Mouse (Mus musculus): ENCODE measurements at regions not wholly inside any gene's neighbourhood (a gene's known extent, or its start where the extent isn't known, plus 50 kb on each side); places are given as distances from the start of the nearest gene placed in this dataset.

DNA sequence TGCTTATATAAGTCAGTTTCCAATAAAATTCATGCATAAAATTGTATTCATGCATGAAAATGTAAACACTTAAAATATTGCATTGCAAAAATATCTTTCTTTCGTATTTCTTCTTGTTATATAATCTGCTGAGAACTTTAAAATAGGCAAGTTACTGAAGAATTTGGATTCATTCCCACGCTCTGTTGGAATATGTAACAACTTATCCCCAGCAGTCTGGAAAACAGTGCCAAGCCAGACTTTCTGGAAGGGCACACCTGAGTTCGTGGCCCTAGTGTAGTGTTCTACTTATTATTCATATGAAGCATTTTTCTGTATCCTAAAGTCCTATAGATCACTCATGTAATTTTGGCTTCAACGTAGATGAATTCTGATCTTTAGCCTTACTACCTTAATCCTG lies 1025.6 kb downstream of the Tlr4 start:
- Histone ChIP-seq H3K9me3 (ENCODE audit: control insufficient read depth, low read length) (no peaks in the 10 kb centered on the region), H3K27ac (ENCODE audit: low read length) (no peak overlapping the region), H3K36me3 (ENCODE audit: control insufficient read depth, insufficient read depth, low read length) (no peaks in the 10 kb centered on the region), H3K4me1 (ENCODE audit: control insufficient read depth, insufficient read depth, low read length) (no peaks in the 10 kb centered on the region), H3K4me2 (ENCODE audit: low read depth, low read length) (no peak overlapping the region), H3K27me3 (replicated peaks; ENCODE audit: control insufficient read depth, insufficient read depth, low read length) (no peaks in the 10 kb centered on the region), H3K4me3 (ENCODE audit: low read length) (no peak overlapping the region), H3K9ac (ENCODE audit: low read depth, low read length) (no peak overlapping the region)
- ATAC-seq, result no peak
- 80% methylated on average over 4 of the region's 4 CpGs for WGBS

DNA sequence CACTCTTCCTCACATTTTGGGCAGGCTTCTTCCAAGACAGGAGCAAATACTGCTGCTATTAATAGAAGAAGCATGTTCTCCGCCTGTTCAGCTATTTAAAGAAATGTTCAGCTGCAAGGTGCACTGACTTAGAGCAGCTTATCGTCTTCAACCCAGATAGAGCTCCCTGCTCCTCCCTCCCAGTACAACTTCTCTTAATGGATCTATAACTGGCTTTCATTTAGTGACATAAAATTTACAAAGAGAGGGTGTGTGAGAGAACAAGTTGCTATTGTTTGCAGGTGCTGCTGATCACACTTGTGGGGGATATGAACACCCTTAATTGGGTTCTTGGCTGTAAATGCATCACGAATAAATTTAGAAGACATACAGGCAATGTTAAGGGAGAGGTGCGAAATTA lies 1006.0 kb downstream of the Tlr4 start:
- 73% methylated on average over 4 of the region's 4 CpGs for WGBS
- no peak for ATAC-seq
- no peak overlapping the region for H3K9ac ChIP-seq (ENCODE audit: low read depth, low read length)

GRCm38 (mm10) chr4:67825484-67825883 lies 998.1 kb downstream of the Tlr4 start:
- WGBS, result 54% methylated on average over 1 of the region's 1 CpGs
- Histone ChIP-seq H3K36me3 (ENCODE audit: control insufficient read depth, insufficient read depth, low read length) (no peaks in the 10 kb centered on the region), H3K27me3 (replicated peaks; ENCODE audit: control insufficient read depth, insufficient read depth, low read length) (no peaks in the 10 kb centered on the region)

More for the DNA sequence above, 1006.0 kb downstream of the Tlr4 start:
- H3K36me3 ChIP-seq (ENCODE audit: control insufficient read depth, insufficient read depth, low read length), result no peaks in the 10 kb centered on the region
- no peaks in the 10 kb centered on the region for H3K27me3 ChIP-seq (replicated peaks; ENCODE audit: control insufficient read depth, insufficient read depth, low read length)
- H3K27ac ChIP-seq (ENCODE audit: low read length), result no peak overlapping the region
- no peak overlapping the region for H3K4me3 ChIP-seq (ENCODE audit: low read length)
- no peaks in the 10 kb centered on the region for H3K9me3 ChIP-seq (ENCODE audit: control insufficient read depth, low read length)
- no peak overlapping the region for H3K4me2 ChIP-seq (ENCODE audit: low read depth, low read length)
- no peaks in the 10 kb centered on the region for H3K4me1 ChIP-seq (ENCODE audit: control insufficient read depth, insufficient read depth, low read length)

DNA sequence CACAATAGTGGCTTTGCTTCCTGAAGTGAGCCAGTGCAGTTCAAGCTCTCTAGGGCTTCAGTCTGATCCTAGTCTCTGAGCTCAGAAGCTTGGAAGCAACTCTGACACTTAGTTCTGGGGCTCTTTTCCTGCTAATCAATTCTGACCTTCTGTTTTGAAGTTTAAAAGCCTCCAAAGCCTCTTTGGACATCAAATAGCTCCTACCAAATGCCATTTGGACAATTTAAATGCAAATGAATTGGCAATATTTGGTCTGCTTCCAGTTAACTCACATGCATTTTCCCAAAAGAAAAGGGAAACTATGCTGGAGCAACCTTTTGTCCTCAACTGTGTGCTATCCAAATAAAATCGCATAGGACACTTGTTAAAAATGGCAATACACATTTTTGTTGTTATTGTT lies 968.7 kb downstream of the Tlr4 start:
- no peak for ATAC-seq

More at GRCm38 (mm10) chr4:67825484-67825883, 998.1 kb downstream of the Tlr4 start:
- H3K4me1 ChIP-seq (ENCODE audit: control insufficient read depth, insufficient read depth, low read length), result no peaks in the 10 kb centered on the region
- H3K27ac ChIP-seq (ENCODE audit: low read length), result no peak overlapping the region
- no peak for ATAC-seq
- H3K4me3 ChIP-seq (ENCODE audit: low read length), result no peak overlapping the region
- no peak overlapping the region for H3K9ac ChIP-seq (ENCODE audit: low read depth, low read length)
- H3K4me2 ChIP-seq (ENCODE audit: low read depth, low read length), result no peak overlapping the region
- H3K9me3 ChIP-seq (ENCODE audit: control insufficient read depth, low read length), result no peaks in the 10 kb centered on the region

More for the DNA sequence above, 968.7 kb downstream of the Tlr4 start:
- Histone ChIP-seq H3K27ac (ENCODE audit: low read length) (no peak overlapping the region), H3K4me3 (ENCODE audit: low read length) (no peak overlapping the region), H3K9ac (ENCODE audit: low read depth, low read length) (no peak overlapping the region), H3K9me3 (ENCODE audit: control insufficient read depth, low read length) (no peaks in the 10 kb centered on the region), H3K4me2 (ENCODE audit: low read depth, low read length) (no peak overlapping the region), H3K36me3 (ENCODE audit: control insufficient read depth, insufficient read depth, low read length) (no peaks in the 10 kb centered on the region), H3K27me3 (replicated peaks; ENCODE audit: control insufficient read depth, insufficient read depth, low read length) (no peaks in the 10 kb centered on the region), H3K4me1 (ENCODE audit: control insufficient read depth, insufficient read depth, low read length) (no peaks in the 10 kb centered on the region)
- 76% methylated on average over 1 of the region's 1 CpGs for WGBS
